Mouse (Mus musculus): ENCODE results near the gene Gm20911. TPM values are rescaled to one million over a fixed set of nuclear protein-coding genes. Genes with fewer than 3 reads are reported as not detected.
"Not testable (repeated sequence)": the region's sequence is repeated elsewhere in the genome, so short reads cannot be mapped to it uniquely, and the experiment has no call there.

Gm20911 gene
- polyA plus RNA-seq (2012; ENCODE audit: insufficient read depth, insufficient read length, missing spikeins): not detected in 2 replicates

- H3K27ac ChIP-seq (ENCODE audit: insufficient read depth, low read depth, low read length); H3K4me3 ChIP-seq (ENCODE audit: insufficient read depth, low read length); H3K4me1 ChIP-seq (ENCODE audit: control insufficient read depth, insufficient read depth, low read length): not testable (repeated sequence)
Measured at GRCm38 (mm10) chrY:81457707-81458106, at the start of gene Gm20911. TSS of gene Gm20911 (plus strand) at chrY:81458007.

Measured in bone marrow macrophage, adult 2 months (primary cell).